Mouse (Mus musculus) neural tube, embryonic 11.5 days (tissue): ENCODE data around the gene Mcm6. TPM values are rescaled to one million over a fixed set of nuclear protein-coding genes. Genes with fewer than 3 reads are reported as not detected.

ENCODE experiments used
- ATAC-seq: fragments of 200-750 bp; cut with Nextera tagmentation; 2 replicates; pipeline ENCODE4 v1.8.0; 2017; ENCODE audit warnings: moderate number of reproducible peaks, mild to moderate bottlenecking, moderate TSS enrichment, moderate library complexity; ENCODE audit not compliant: insufficient read depth, low FRiP score, low TSS enrichment
- DNase-seq: peaks from one replicate; pipeline ENCODE4 v3.0.0-alpha.2; 2015; ENCODE audit warnings: low spot score
- H3K27ac ChIP-seq: fragments of 300-500 bp; sonication (generic); 2 replicates; pipeline ENCODE4 v1.5.1; 2014; ENCODE audit warnings: low read depth, mild to moderate bottlenecking, low read length
- H3K27me3 ChIP-seq: fragments of 300-500 bp; sonication (generic); 2 replicates; pipeline ENCODE4 v1.6.1; 2014; ENCODE audit warnings: mild to moderate bottlenecking, low read length, mixed read lengths; ENCODE audit not compliant: control insufficient read depth, insufficient read depth
- H3K36me3 ChIP-seq: fragments of 300-500 bp; sonication (generic); 2 replicates; pipeline ENCODE4 v1.6.1; 2014; ENCODE audit warnings: mild to moderate bottlenecking, low read length, moderate library complexity, mixed read lengths; ENCODE audit not compliant: control insufficient read depth, insufficient read depth
- H3K4me1 ChIP-seq: fragments of 300-500 bp; sonication (generic); 2 replicates; pipeline ENCODE4 v1.6.1; 2014; ENCODE audit warnings: low read length, mixed read lengths; ENCODE audit not compliant: control insufficient read depth, insufficient read depth
- H3K4me2 ChIP-seq: fragments of 300-500 bp; sonication (generic); 2 replicates; pipeline ENCODE4 v1.6.1; 2014; ENCODE audit warnings: low read depth, mild to moderate bottlenecking, moderate library complexity
- H3K4me3 ChIP-seq: fragments of 300-500 bp; sonication (generic); 2 replicates; pipeline ENCODE4 v1.5.1; 2014; ENCODE audit warnings: low read depth, low read length
- H3K9ac ChIP-seq: fragments of 300-500 bp; sonication (generic); 2 replicates; pipeline ENCODE4 v1.6.1; 2014; ENCODE audit warnings: mild to moderate bottlenecking, low read length
- H3K9me3 ChIP-seq: fragments of 300-500 bp; sonication (generic); 2 replicates; pipeline ENCODE4 v1.6.1; 2016; ENCODE audit warnings: low read length; ENCODE audit not compliant: control insufficient read depth
- WGBS: fragments of 180-500 bp; shearing (Covaris S2); extraction: QIAGEN DNeasy Blood & Tissue Kit; methylation state at CpG from one replicate; pipeline ENCODE4 v1.1.7; 2014; 5-methylcytosine and 5-hydroxymethylcytosine counted together
- polyA plus RNA-seq: library from polyadenylated mRNA; unstranded; fragments of >200 nt; fragmentation: Nextera tagmentation; extraction: Ambion mirVana; gene quantifications from 2 replicates; pipeline ENCODE4 v1.2.1, GENCODE M21; 2014

Mcm6 gene
- polyA plus RNA-seq, 1 experiment from 2014 or later: 292 TPM

DNA sequence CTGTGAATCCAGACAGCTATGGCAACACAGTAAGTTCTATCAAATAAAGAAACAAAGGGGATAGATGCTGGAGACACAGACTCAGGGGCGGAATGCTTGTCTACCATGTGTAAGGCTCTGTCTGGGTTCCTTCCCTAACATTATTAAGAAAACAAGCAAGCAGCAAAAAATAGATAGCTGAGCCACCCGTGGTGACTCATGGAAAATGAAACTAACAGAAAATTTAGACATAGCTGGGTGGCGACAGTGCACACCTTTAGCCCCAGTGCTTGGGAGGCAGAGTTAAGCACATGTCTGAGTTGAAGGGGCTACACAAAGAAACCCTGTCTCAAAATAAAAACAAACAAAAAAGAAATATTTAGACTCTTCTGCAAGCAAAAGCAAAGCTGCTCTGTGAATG lies 2.0 kb downstream of the Mcm6 start:
- H3K36me3 ChIP-seq: peaks cover 4% of the 10 kb centered on the region
- H3K9ac ChIP-seq: peak overlapping the region; percentile 5; the same call in 1 of the 2 replicates
- ATAC-seq (no peak), DNase-seq (no peak)
- H3K27me3 ChIP-seq: no peaks in the 10 kb centered on the region
- 71% methylated on average over 3 of the region's 3 CpGs for WGBS
- H3K27ac ChIP-seq: no peak overlapping the region
- peak overlapping the region; percentile 49 for H3K4me2 ChIP-seq
- H3K4me3 ChIP-seq: no peak overlapping the region
- 0 out of 2 replicates have a peak, but pooled peaks cover 3% of the 10 kb centered on the region for H3K4me1 ChIP-seq
- H3K9me3 ChIP-seq: no peaks in the 10 kb centered on the region

DNA sequence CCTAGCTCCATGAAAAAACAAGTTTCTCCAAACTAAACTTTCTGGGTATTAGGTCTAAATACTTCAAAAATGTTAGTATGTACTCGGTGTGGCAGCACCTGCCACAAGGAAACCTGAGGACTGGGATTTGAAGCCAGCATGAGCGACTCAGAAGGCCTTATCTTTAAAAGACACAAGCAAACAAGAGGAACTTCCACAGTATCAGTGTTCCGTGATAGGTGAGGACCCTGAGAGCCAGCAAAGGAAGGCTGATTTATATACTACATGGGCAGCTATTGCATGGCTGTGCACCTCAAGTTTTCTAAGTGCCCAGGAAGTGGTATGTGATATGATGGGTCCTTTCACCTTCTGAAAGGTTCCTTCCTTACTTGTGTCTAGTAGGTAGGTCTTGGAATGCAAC lies 6.4 kb downstream of the Mcm6 start:
- ATAC-seq (no peak), DNase-seq (no peak)
- peaks cover 4% of the 10 kb centered on the region for H3K36me3 ChIP-seq
- H3K9ac ChIP-seq: no peak overlapping the region
- no peaks in the 10 kb centered on the region for H3K9me3 ChIP-seq
- 87% methylated on average over 3 of the region's 3 CpGs for WGBS
- H3K4me2 ChIP-seq: no peak overlapping the region
- no peak overlapping the region for H3K4me3 ChIP-seq
- no peaks in the 10 kb centered on the region for H3K27me3 ChIP-seq
- no peak overlapping the region for H3K27ac ChIP-seq
- 0 out of 2 replicates have a peak, but pooled peaks cover 3% of the 10 kb centered on the region for H3K4me1 ChIP-seq

DNA sequence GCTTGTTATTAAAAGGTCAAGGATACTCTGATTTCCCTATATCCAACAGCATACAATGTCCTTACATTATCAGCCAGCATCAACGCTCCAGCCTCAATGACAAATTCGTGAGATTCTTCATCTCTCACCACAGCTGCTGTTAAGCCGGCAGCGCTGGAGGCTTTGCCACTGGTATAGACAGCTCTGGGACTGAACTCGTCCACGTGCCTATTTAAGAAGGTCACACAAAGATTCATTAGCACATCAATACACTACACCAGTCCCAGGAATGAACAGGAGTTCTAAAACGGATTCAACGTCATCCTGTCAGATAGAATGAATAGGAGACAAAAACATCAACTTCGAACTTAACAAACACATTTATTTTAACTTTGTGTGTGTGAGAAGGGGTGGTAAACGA lies 15.2 kb downstream of the Mcm6 start:
- peaks cover 9% of the 10 kb centered on the region for H3K36me3 ChIP-seq
- H3K4me1 ChIP-seq: no peaks in the 10 kb centered on the region
- H3K27ac ChIP-seq: no peak overlapping the region
- no peak overlapping the region for H3K4me3 ChIP-seq
- H3K27me3 ChIP-seq: no peaks in the 10 kb centered on the region
- 61% methylated on average over 10 of the region's 10 CpGs for WGBS
- H3K4me2 ChIP-seq: no peak overlapping the region
- DNase-seq (no peak), ATAC-seq (0 out of 2 replicates have a peak, but pooled peaks have one; percentile 38)
- H3K9ac ChIP-seq: no peak overlapping the region
- no peaks in the 10 kb centered on the region for H3K9me3 ChIP-seq

DNA sequence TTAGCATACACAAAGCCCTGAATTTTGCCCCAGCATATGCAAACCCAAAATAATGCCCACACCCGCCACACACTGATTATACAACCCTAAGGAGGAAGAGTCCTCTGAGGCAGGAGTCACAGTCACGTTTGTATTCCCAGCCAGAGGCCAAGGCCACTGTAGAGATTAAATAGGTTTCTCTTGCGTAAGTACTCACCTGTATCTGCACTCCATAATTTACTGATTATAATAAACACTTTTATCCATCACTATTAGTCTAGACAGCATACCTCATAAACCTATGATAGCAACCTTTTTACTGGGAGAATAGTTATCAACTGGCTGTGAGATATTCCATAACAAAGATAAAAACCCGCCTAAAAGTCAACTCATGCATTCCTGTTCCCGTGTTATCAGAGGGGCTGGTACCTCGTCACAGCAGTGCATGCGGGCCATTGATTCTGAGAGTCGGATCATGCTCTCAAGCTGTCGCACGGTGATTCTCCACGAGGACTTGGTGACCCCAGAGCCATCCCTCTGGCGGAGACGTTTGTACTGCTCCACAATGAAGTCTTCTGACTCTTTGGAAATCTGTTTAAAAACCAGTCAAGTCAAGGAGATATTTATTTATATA lies 21.6 kb downstream of the Mcm6 start:
- no peak for DNase-seq
- Histone ChIP-seq H3K9ac (no peak overlapping the region), H3K4me3 (no peak overlapping the region), H3K4me1 (no peaks in the 10 kb centered on the region), H3K27ac (no peak overlapping the region), H3K27me3 (no peaks in the 10 kb centered on the region), H3K4me2 (no peak overlapping the region), H3K36me3 (peaks cover 10% of the 10 kb centered on the region), H3K9me3 (no peaks in the 10 kb centered on the region)
- no peak for ATAC-seq
- 92% methylated on average over 13 of the region's 13 CpGs for WGBS

DNA sequence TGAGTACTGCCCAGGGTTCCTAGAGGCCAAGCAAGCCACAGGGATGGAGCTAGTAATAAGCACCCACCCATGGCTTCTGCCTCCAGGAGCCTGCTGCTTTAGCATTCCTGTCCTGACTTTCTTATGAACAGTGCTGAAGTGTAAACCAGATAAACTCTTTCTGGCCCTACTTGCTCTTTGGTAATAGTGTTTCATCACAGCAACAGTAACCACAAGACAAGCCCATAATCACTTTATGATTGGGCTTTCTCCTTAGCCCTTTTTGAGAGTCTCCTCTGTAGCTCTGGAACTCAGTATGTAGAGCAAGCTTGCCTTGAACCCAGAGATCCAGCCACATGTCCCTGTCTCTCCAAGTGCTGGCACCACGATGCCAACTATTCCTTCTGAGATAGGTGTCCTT lies 29.2 kb downstream of the Mcm6 start:
- ATAC-seq (no peak), DNase-seq (no peak)
- Histone ChIP-seq H3K9ac (no peak overlapping the region), H3K4me3 (no peak overlapping the region), H3K27ac (no peak overlapping the region), H3K4me1 (no peaks in the 10 kb centered on the region), H3K9me3 (no peaks in the 10 kb centered on the region), H3K36me3 (peaks cover 8% of the 10 kb centered on the region), H3K4me2 (no peak overlapping the region), H3K27me3 (no peaks in the 10 kb centered on the region)
- 97% methylated on average over 1 of the region's 1 CpGs for WGBS

DNA sequence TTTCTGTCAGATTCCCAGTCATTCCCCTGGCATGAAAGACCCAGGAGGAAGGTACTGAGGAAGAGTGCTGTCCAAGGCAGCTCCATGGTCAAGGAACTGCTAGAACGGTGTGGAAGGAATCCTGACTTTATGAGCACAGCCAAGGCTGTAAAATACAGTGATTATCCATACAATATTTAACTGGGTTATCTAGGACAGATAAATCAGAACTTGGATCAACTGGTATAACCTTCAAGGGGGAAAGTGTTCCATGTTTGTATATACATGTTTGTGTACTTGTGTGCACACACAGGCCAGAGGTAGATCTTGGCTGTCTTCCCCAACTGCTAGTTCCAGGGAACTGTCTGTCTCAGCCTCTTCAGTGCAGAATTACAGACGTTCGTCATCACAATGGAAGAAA lies 31.2 kb downstream of the Mcm6 start, which contains the start of gene Lct:
Gene Lct (minus strand): TSS at position 101 of the 400 bp plus-strand sequence.
- no peaks in the 10 kb centered on the region for H3K4me1 ChIP-seq
- no peak within 1 kb of the TSS for H3K27ac ChIP-seq
- 92% methylated on average over 3 of the region's 3 CpGs for WGBS
- H3K27me3 ChIP-seq: no peaks in the 10 kb centered on the region
- no peak within 1 kb of the TSS for H3K4me3 ChIP-seq
- H3K36me3 ChIP-seq: peaks cover 5% of the 10 kb centered on the region
- no peak within 1 kb of the TSS for H3K4me2 ChIP-seq
- no peak for DNase-seq
- H3K9ac ChIP-seq: no peak within 1 kb of the TSS
- H3K9me3 ChIP-seq: no peaks in the 10 kb centered on the region
- no peak for ATAC-seq

DNA sequence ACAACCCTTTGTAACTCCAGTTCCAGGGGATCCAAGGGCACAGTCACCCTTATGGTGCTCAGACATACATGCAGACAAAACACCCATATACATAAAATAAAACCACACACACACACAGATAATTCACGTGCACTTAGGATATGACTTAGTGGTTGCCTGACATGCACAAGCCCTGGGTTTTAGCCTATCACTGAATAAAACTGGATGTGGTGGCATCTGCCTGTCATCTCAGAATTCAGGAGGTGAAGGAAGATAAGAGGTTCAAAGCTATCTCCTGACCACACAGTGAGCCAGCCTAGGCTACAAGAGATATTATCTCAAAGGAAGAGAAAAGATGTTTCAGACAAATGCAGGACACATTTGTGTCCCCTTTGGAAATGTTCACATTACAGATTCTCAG lies 32.3 kb downstream of the Mcm6 start:
- Histone ChIP-seq H3K27me3 (no peaks in the 10 kb centered on the region), H3K9me3 (no peaks in the 10 kb centered on the region), H3K4me2 (no peak overlapping the region), H3K4me3 (no peak overlapping the region), H3K36me3 (no peaks in the 10 kb centered on the region; the same call in 1 of the 2 replicates), H3K4me1 (no peaks in the 10 kb centered on the region), H3K9ac (no peak overlapping the region), H3K27ac (no peak overlapping the region)
- ATAC-seq (no peak), DNase-seq (no peak)
- WGBS: 95% methylated on average over 1 of the region's 1 CpGs

DNA sequence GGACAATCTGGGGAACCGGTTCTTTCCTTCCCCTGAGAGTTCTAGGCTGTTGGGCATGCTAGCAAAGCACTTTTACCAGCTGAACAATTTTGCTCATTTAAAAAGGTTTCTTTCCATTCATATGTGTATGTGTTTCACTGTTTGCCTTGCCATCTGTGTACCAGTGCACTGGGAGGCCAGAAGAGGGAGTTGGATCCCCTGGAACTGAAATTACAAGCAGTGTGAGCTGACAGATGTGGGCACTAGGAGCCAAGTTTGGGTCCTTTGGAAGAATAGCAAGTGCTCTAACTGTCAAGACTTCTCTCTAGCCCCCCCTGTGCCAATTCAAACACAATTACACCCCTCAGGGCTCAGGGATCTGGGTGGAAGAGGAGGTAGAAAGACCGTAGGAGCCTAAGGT lies 34.7 kb downstream of the Mcm6 start:
- WGBS: 89% methylated on average over 2 of the region's 2 CpGs
- no peaks in the 10 kb centered on the region; the same call in 1 of the 2 replicates for H3K36me3 ChIP-seq

DNA sequence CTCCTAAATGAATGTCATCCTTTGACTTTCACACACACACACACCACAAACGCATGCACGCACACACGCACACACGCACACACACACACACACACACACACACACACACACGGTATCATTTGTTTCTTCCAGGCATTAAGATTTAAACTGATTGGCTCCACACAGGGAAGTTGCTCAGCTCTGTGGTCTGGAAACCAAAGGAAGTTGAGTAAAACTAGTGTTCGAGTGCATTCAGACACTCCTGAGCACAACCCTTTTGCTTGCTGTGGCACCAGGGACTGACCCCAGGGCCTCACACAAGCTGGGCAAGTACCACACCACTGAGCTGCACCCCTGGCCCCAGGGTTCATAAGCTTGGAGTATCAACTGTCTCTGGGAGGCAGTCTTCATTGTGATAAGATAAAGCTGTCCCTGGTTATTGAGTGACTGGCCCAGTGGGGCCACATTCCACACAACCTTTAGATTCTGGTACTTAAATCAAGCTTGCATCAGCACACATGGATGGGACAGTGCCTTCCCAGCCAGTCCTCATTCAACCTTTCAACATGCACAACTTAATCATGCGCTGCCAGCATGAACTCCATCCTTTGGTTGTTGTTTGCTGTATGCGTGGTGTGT lies 36.3 kb downstream of the Mcm6 start:
- WGBS: 93% methylated on average over 8 of the region's 8 CpGs
- no peak for DNase-seq
- no peak for ATAC-seq

More for the DNA sequence above, 34.7 kb downstream of the Mcm6 start:
- Histone ChIP-seq H3K4me1 (no peaks in the 10 kb centered on the region), H3K4me3 (no peak overlapping the region), H3K27ac (no peak overlapping the region), H3K9me3 (no peaks in the 10 kb centered on the region), H3K27me3 (no peaks in the 10 kb centered on the region), H3K9ac (no peak overlapping the region), H3K4me2 (no peak overlapping the region)
- ATAC-seq (no peak), DNase-seq (no peak)

More for the DNA sequence above, 36.3 kb downstream of the Mcm6 start:
- H3K9me3 ChIP-seq: no peaks in the 10 kb centered on the region
- no peak overlapping the region for H3K27ac ChIP-seq
- no peak overlapping the region for H3K9ac ChIP-seq
- H3K4me1 ChIP-seq: no peaks in the 10 kb centered on the region
- H3K36me3 ChIP-seq: no peaks in the 10 kb centered on the region; the same call in 1 of the 2 replicates
- H3K27me3 ChIP-seq: no peaks in the 10 kb centered on the region
- no peak overlapping the region for H3K4me2 ChIP-seq
- no peak overlapping the region for H3K4me3 ChIP-seq
